9 mouse cellular contexts compared by ENCODE assay signal in genomic region chr5:111423616-111424015, GRCm38 (mm10). TPM values are rescaled to one million over a fixed set of nuclear protein-coding genes. Genes with fewer than 3 reads are reported as not detected.
A peak's percentile ranks its signal among the peaks of the same experiment; 100 is the strongest.
DNase-seq lines count a peak whose midpoint lies in the region; ATAC-seq lines count a peak whose summit lies in the region.
"Had no signal": no experiment of that assay in that cellular context is flagged by ENCODE, and none has a peak within 500 bp of the region (broad histone marks: within the 10 kb centered on the region; RNA-seq: fewer than 3 reads in every experiment).

No protein-coding gene starts in this region.

- 59% methylated on average over 4 of the region's 4 CpGs for WGBS in kidney, embryonic 15.5 days
- 43% methylated on average over 4 of the region's 4 CpGs for WGBS in embryonic facial prominence, embryonic 15.5 days
- WGBS in hindbrain, embryonic 16.5 days: 24% methylated on average over 4 of the region's 4 CpGs
- 55% methylated on average over 4 of the region's 4 CpGs for WGBS in neural tube, embryonic 12.5 days

- peaks cover 94% of the 10 kb centered on the region for H3K27me3 ChIP-seq in kidney, embryonic 15.5 days
- no peaks in the 10 kb centered on the region for H3K27me3 ChIP-seq in embryonic facial prominence, embryonic 15.5 days
- H3K27me3 ChIP-seq in hindbrain, embryonic 16.5 days (replicated peaks; ENCODE audit: control insufficient read depth, insufficient read depth, low read length): no peaks in the 10 kb centered on the region
- H3K27me3 ChIP-seq in neural tube, embryonic 12.5 days (replicated peaks): 0 out of 2 replicates have a peak, but pooled peaks cover 4% of the 10 kb centered on the region

- H3K4me1 ChIP-seq in kidney, embryonic 15.5 days: peaks cover 61% of the 10 kb centered on the region
- peaks cover 82% of the 10 kb centered on the region for H3K4me1 ChIP-seq in embryonic facial prominence, embryonic 15.5 days
- peaks cover 64% of the 10 kb centered on the region for H3K4me1 ChIP-seq in hindbrain, embryonic 16.5 days (ENCODE audit: control insufficient read depth, insufficient read depth, low read depth, low read length)
- peaks cover 93% of the 10 kb centered on the region for H3K4me1 ChIP-seq in neural tube, embryonic 12.5 days

- ATAC-seq in kidney, embryonic 15.5 days (replicated peaks; ENCODE audit: low FRiP score): no peak
- no peak for ATAC-seq in embryonic facial prominence, embryonic 15.5 days (ENCODE audit: insufficient number of reproducible peaks, low FRiP score, low TSS enrichment, low read depth)
- no peak for ATAC-seq in hindbrain, embryonic 16.5 days
- no peak for ATAC-seq in neural tube, embryonic 12.5 days (ENCODE audit: low FRiP score, low read depth)

- H3K9me3 ChIP-seq in kidney, embryonic 15.5 days (replicated peaks): no peaks in the 10 kb centered on the region
- no peaks in the 10 kb centered on the region for H3K9me3 ChIP-seq in embryonic facial prominence, embryonic 15.5 days (replicated peaks)
- H3K9me3 ChIP-seq in hindbrain, embryonic 16.5 days (ENCODE audit: control insufficient read depth, low read length): no peaks in the 10 kb centered on the region
- no peaks in the 10 kb centered on the region for H3K9me3 ChIP-seq in neural tube, embryonic 12.5 days

- no peak overlapping the region for H3K9ac ChIP-seq in kidney, embryonic 15.5 days
- peak overlapping the region; percentile 13; the same call in 1 of the 2 replicates for H3K9ac ChIP-seq in embryonic facial prominence, embryonic 15.5 days
- peak overlapping the region; percentile 63 for H3K9ac ChIP-seq in hindbrain, embryonic 16.5 days (ENCODE audit: low read depth, low read length)
- H3K9ac ChIP-seq in neural tube, embryonic 12.5 days: peak overlapping the region; percentile 97

- H3K27ac ChIP-seq in kidney, embryonic 15.5 days: no peak overlapping the region
- H3K27ac ChIP-seq in embryonic facial prominence, embryonic 15.5 days (replicated peaks): no peak overlapping the region
- H3K27ac ChIP-seq in hindbrain, embryonic 16.5 days (ENCODE audit: low read depth, low read length): peak overlapping the region; percentile 52; the same call in 1 of the 2 replicates
- H3K27ac ChIP-seq in neural tube, embryonic 12.5 days: no peak overlapping the region

- no peak overlapping the region for H3K4me3 ChIP-seq in kidney, embryonic 15.5 days (replicated peaks)
- H3K4me3 ChIP-seq in embryonic facial prominence, embryonic 15.5 days (replicated peaks): peak overlapping the region; percentile 85
- peak overlapping the region; percentile 91 for H3K4me3 ChIP-seq in hindbrain, embryonic 16.5 days (ENCODE audit: low read length)
- peak overlapping the region; percentile 95 for H3K4me3 ChIP-seq in neural tube, embryonic 12.5 days

- peaks cover 7% of the 10 kb centered on the region; the same call in 1 of the 2 replicates for H3K36me3 ChIP-seq in kidney, embryonic 15.5 days
- H3K36me3 ChIP-seq in embryonic facial prominence, embryonic 15.5 days: no peaks in the 10 kb centered on the region; the same call in 1 of the 2 replicates
- 0 out of 2 replicates have a peak, but pooled peaks cover 2% of the 10 kb centered on the region for H3K36me3 ChIP-seq in hindbrain, embryonic 16.5 days (ENCODE audit: control insufficient read depth, insufficient read depth, low read length)
- peaks cover 37% of the 10 kb centered on the region for H3K36me3 ChIP-seq in neural tube, embryonic 12.5 days

- no peak for DNase-seq in kidney, adult 18-20 months
- DNase-seq in adrenal gland, adult (ENCODE audit: inconsistent age in 2 of 2, low spot score in 1 of 2): no peak
- DNase-seq in urinary bladder, adult 2 months (ENCODE audit: low spot score): no peak
- no peak for DNase-seq in lung, postnatal 36 days
- DNase-seq: lung, postnatal 14 days had no signal

- H3K4me2 ChIP-seq in kidney, embryonic 15.5 days: peak overlapping the region; percentile 28
- peak overlapping the region; percentile 82 for H3K4me2 ChIP-seq in embryonic facial prominence, embryonic 15.5 days (replicated peaks)
- H3K4me2 ChIP-seq in hindbrain, embryonic 16.5 days (ENCODE audit: low read length): peak overlapping the region; percentile 67
- peak overlapping the region; percentile 98 for H3K4me2 ChIP-seq in neural tube, embryonic 12.5 days (replicated peaks)

RNA-seq across cellular contexts. Expression of gene Mn1, which starts 6.5 kb away (rescaled TPM):
- 6.2 and 7.8 TPM in 2 replicates for polyA plus RNA-seq in kidney, embryonic 15.5 days (2015; fragmentation: Nextera tagmentation; extraction: Ambion mirVana)
- polyA plus RNA-seq in embryonic facial prominence, embryonic 15.5 days (2015; fragmentation: Nextera tagmentation; extraction: Ambion mirVana): 34.1 and 39.3 TPM in 2 replicates
- 22.3 and 35.8 TPM in 2 replicates for polyA plus RNA-seq in hindbrain, embryonic 16.5 days (2015; fragmentation: Nextera tagmentation; extraction: Ambion mirVana)
- 25.8 and 29.9 TPM in 2 replicates for polyA plus RNA-seq in neural tube, embryonic 12.5 days (2016; fragmentation: Nextera tagmentation; extraction: Ambion mirVana)
- polyA plus RNA-seq in urinary bladder, adult 2 months (2012; rRNA removed): 4.9 and 8.3 TPM in 2 replicates

Comparison
In these comparisons a context has a peak if more than half of its experiments do, and no peak if none do; other contexts are left out.
1. H3K4me2 ChIP-seq: peak in every context shown above with its lines; median percentile 98 in neural tube, embryonic 12.5 days; 82 in embryonic facial prominence, embryonic 15.5 days; 67 in hindbrain, embryonic 16.5 days; 28 in kidney, embryonic 15.5 days.